Mouse (Mus musculus) ES-E14 (cell line): ENCODE data around the gene Gm44502. TPM values are rescaled to one million over a fixed set of nuclear protein-coding genes. Genes with fewer than 3 reads are reported as not detected.
A peak's percentile ranks its signal among the peaks of the same experiment; 100 is the strongest.

ENCODE experiments used
- DNase-seq: peaks from one replicate; pipeline ENCODE4 v3.0.0-alpha.2; 2013; ENCODE audit warnings: low read depth, low spot score
- H3K27ac ChIP-seq: 2 replicates; pipeline ENCODE4 v1.5.1; 2012; ENCODE audit warnings: low read depth, mild to moderate bottlenecking, low read length, moderate library complexity, mixed read lengths; ENCODE audit not compliant: poor library complexity, insufficient read depth, severe bottlenecking
- H3K36me3 ChIP-seq: 2 replicates; pipeline ENCODE4 v1.6.1; 2012; ENCODE audit warnings: mild to moderate bottlenecking, low read length, moderate library complexity, mixed read lengths; ENCODE audit not compliant: control insufficient read depth, poor library complexity, insufficient read depth, severe bottlenecking
- H3K4me1 ChIP-seq, 2 experiments: fragments of 150-350 bp in 1 of 2; sonication (generic) in 1 of 2; 2 replicates each; pipeline ENCODE4 v1.6.1; 2012; ENCODE audit warnings: low read length in 2 of 2, mild to moderate bottlenecking in 1 of 2, mixed read lengths in 1 of 2; ENCODE audit not compliant: control insufficient read depth in 2 of 2, insufficient read depth in 2 of 2, poor library complexity in 1 of 2
- H3K4me3 ChIP-seq, 2 experiments: fragments of 150-350 bp in 1 of 2; sonication (generic) in 1 of 2; 2 replicates each; pipeline ENCODE4 v1.5.1; 2012; ENCODE audit warnings: low read length in 2 of 2, low read depth in 1 of 2, mild to moderate bottlenecking in 1 of 2, mixed read lengths in 1 of 2; ENCODE audit not compliant: insufficient read depth in 1 of 2, poor library complexity in 1 of 2, severe bottlenecking in 1 of 2
- H3K9ac ChIP-seq: 2 replicates; pipeline ENCODE4 v1.6.1; 2012; ENCODE audit warnings: low read depth, mild to moderate bottlenecking, low read length, mixed read lengths; ENCODE audit not compliant: poor library complexity, insufficient read depth, severe bottlenecking
- H3K9me3 ChIP-seq: fragments of 150-350 bp; sonication (generic); 2 replicates; pipeline ENCODE4 v1.6.1; 2012; ENCODE audit warnings: low read depth, mild to moderate bottlenecking, low read length; ENCODE audit not compliant: control insufficient read depth, insufficient read depth
- CHD2 ChIP-seq: IDR thresholded peaks from 2 replicates; pipeline ENCODE4 v1.6.1; 2014; ENCODE audit warnings: mild to moderate bottlenecking, low read depth, low read length, inconsistent platforms
- HCFC1 ChIP-seq: IDR thresholded peaks from 2 replicates; pipeline ENCODE4 v1.6.1; 2012; ENCODE audit warnings: low read length, inconsistent platforms, borderline replicate concordance; ENCODE audit not compliant: insufficient read depth
- MAFK ChIP-seq: IDR thresholded peaks from 2 replicates; pipeline ENCODE4 v1.6.1; 2014; ENCODE audit warnings: mild to moderate bottlenecking, low read depth, low read length, inconsistent platforms; ENCODE audit not compliant: insufficient read depth
- ZC3H11A ChIP-seq: IDR thresholded peaks from 2 replicates; pipeline ENCODE4 v1.6.1; 2012; ENCODE audit warnings: low read depth, mild to moderate bottlenecking, inconsistent platforms, low read length, borderline replicate concordance
- ZNF384 ChIP-seq: IDR thresholded peaks from 2 replicates; pipeline ENCODE4 v1.6.1; 2012; ENCODE audit warnings: low read depth, low read length, inconsistent platforms
- in situ Hi-C, 2 experiments: fragments of 600-800 bp; cut with MboI; formaldehyde crosslinking; loops; one replicate each; pipeline ENCODE4 v1.15.1; 2025; ENCODE audit warnings: low sequenced_read_pairs in 2 of 2, inconsistent platforms in 1 of 2; ENCODE audit not compliant: unreplicated experiment in 2 of 2
- total RNA-seq: library from RNA; depleted of rRNA; stranded (reverse); fragments of 300-350 nt; gene quantifications from 2 replicates; pipeline ENCODE4 v1.2.3, GENCODE M21; 2012; rRNA removed

Gm44502 gene
- total RNA-seq, 1 experiment, result 0.36 TPM

DNA sequence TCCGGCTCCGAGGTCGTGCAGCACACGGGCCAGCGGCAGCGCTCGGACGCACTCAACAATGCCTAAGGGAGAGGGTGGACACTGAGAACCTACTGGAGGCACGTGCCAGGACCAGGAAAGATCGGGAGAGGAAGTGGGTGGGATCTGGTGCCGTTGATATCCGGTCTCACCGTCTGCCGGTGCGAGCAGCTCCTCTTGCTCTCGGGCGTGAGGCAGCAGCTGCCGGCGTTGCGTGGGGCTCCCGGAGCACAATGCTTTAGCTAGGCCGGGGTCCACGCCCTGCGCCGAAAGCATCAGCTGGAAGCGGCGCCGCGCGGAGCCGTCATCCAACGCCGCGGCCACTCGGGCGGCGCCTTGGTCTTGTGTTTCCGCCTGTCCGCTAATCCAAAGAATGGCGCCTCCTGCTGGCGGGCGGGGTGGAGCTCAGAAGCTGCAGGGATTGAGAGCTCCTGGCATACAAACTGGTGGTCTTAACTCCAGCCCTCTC lies 55.7 kb downstream of the Gm44502 start, which contains the start of gene Sco2:
TSS of gene Sco2 (minus strand) at position 85 of the 487 bp plus-strand sequence.
- peak; percentile 87 for DNase-seq
- peak within 1 kb of the TSS; percentile 83 for H3K27ac ChIP-seq
- no peak for TF ChIP-seq MAFK
- TF ChIP-seq ZC3H11A, result no peak
- no peak for TF ChIP-seq HCFC1
- no peak for TF ChIP-seq ZNF384
- no peak for TF ChIP-seq CHD2
- peaks cover 2 to 25% of the 10 kb centered on the region in 2 experiments; a peak in 3 of 4 replicates for H3K4me1 ChIP-seq
- no peaks in the 10 kb centered on the region for H3K9me3 ChIP-seq
- peaks cover 40% of the 10 kb centered on the region for H3K36me3 ChIP-seq
- H3K4me3 ChIP-seq, result peak within 1 kb of the TSS; percentile 71 to 77
- H3K9ac ChIP-seq, result peak within 1 kb of the TSS; percentile 86
- in situ Hi-C loops, result no loop called here

DNA sequence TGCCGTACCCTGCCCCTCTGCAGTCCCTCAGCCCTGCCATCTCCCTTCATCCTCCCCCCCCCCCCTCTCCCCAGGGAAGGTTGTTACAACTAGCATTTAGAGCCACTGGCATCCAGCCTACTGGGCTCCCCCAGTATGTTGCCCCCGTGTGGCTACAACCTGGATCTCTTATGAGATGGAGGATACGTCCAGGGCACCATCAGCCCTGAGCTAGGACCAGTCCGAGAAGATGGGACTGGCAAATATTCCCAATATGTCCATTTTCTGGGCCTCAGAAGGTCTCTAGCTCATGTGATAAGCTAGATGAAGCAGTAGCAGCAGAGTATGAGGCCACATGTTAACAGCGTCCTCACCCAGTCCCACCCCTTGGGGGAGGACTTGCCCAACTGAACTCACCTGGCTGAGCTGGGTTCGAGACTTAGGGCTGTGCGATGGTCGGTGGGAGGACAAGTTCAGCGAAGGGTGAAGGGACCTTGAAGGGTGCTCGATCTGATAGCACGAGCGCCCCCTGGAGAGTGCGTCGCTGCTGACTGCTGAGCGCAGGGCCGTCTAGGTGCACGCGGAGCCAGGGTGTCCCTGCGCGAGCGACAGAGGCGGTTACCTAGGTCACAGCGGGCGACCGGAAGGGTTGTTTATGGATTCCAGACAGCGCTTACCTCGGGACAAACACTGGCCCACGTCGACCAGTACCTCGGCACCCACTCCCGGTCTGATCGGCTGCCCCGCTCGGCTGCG lies 56.3 kb downstream of the Gm44502 start:
- peak overlapping the region; percentile 71 to 77 for H3K4me3 ChIP-seq
- no peaks in the 10 kb centered on the region for H3K9me3 ChIP-seq
- in situ Hi-C loops, result no loop called here
- peak overlapping the region; percentile 83 for H3K27ac ChIP-seq
- peaks cover 2 to 24% of the 10 kb centered on the region in 2 experiments; a peak in 3 of 4 replicates for H3K4me1 ChIP-seq
- H3K9ac ChIP-seq, result peak overlapping the region; percentile 86
- no peak for TF ChIP-seq MAFK
- peak; percentile 33; the same call in 1 of the 2 replicates for TF ChIP-seq HCFC1
- no peak for TF ChIP-seq ZC3H11A
- TF ChIP-seq ZNF384, result no peak
- TF ChIP-seq CHD2, result no peak
- DNase-seq, result peak; percentile 78
- H3K36me3 ChIP-seq, result peaks cover 45% of the 10 kb centered on the region

GRCm38 (mm10) chr15:89372536-89372935 lies 57.0 kb downstream of the Gm44502 start:
- H3K9ac ChIP-seq, result peak overlapping the region; percentile 86; the same call in 1 of the 2 replicates
- peak overlapping the region; percentile 71 to 77; a peak in 3 of 4 replicates for H3K4me3 ChIP-seq
- in situ Hi-C loops, result no loop called here
- H3K27ac ChIP-seq, result peak overlapping the region; percentile 83; the same call in 1 of the 2 replicates
- no peak for DNase-seq
- peaks cover 52% of the 10 kb centered on the region for H3K36me3 ChIP-seq
- H3K9me3 ChIP-seq, result no peaks in the 10 kb centered on the region
- peaks cover 2 to 20% of the 10 kb centered on the region in 2 experiments; a peak in 3 of 4 replicates for H3K4me1 ChIP-seq
- TF ChIP-seq ZNF384 (no peak), HCFC1 (no peak), ZC3H11A (no peak), MAFK (no peak), CHD2 (no peak)

DNA sequence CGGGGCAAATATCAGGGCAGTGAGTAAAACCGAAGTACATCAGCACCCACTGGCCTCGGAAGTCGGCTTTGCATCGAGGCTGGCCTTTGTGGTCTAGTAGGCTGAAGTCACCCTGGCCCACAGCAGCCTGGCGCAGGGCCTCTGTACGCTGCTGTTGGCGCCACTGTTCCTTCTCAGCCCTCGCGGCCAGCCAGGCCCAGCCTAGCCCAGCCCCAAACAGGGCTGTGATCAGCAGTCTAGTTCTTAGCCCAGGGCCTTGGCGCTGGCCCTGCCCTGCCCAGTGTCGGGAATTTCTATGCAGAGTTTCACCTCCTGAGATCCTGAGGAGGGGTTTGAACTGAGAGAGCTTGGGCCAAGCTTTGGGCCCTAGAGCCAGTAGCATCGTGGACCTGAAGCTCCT lies 57.4 kb downstream of the Gm44502 start:
- no peak overlapping the region for H3K27ac ChIP-seq
- peak overlapping the region; percentile 86; the same call in 1 of the 2 replicates for H3K9ac ChIP-seq
- TF ChIP-seq HCFC1 (no peak), ZC3H11A (no peak), CHD2 (no peak), ZNF384 (no peak), MAFK (no peak)
- H3K9me3 ChIP-seq, result no peaks in the 10 kb centered on the region
- DNase-seq, result no peak
- peaks cover 2 to 16% of the 10 kb centered on the region in 2 experiments; a peak in 3 of 4 replicates for H3K4me1 ChIP-seq
- H3K4me3 ChIP-seq, result peak overlapping the region in 1 of 2 experiments; percentile 71; a peak in 2 of 4 replicates
- peaks cover 55% of the 10 kb centered on the region for H3K36me3 ChIP-seq
- in situ Hi-C loops, result no loop called here

Other genes with a start within 250 kb of the Gm44502 start
- 116 and 178 TPM in 2 replicates for gene Plxnb2, start 248.9 kb downstream of the Gm44502 start, total RNA-seq
- gene Dennd6b, start 233.2 kb downstream of the Gm44502 start, total RNA-seq, result 14.4 and 24.7 TPM in 2 replicates
- gene Ppp6r2, start 218.1 kb downstream of the Gm44502 start, total RNA-seq, result 8.6 and 9.2 TPM in 2 replicates
- gene Sbf1, start 114.4 kb downstream of the Gm44502 start, total RNA-seq, result 134 and 169 TPM in 2 replicates
- 4.6 and 7.8 TPM in 2 replicates for gene Adm2, start 107.0 kb downstream of the Gm44502 start, total RNA-seq
- gene Miox, start 95.3 kb downstream of the Gm44502 start, total RNA-seq, result 0.54 TPM in 1 of 2 replicates, not detected in the other
- 44.8 and 45.3 TPM in 2 replicates for gene Lmf2, start 74.0 kb downstream of the Gm44502 start, total RNA-seq
- 205 and 274 TPM in 2 replicates for gene Ncaph2, start 74.0 kb downstream of the Gm44502 start, total RNA-seq
- gene Sco2, start 55.9 kb downstream of the Gm44502 start, total RNA-seq, result 46.4 and 50.8 TPM in 2 replicates
- gene Tymp, start 52.7 kb downstream of the Gm44502 start, total RNA-seq, result 0.94 and 1.1 TPM in 2 replicates
- 0.37 TPM in 1 of 2 replicates, not detected in the other for gene Odf3b, start 50.4 kb downstream of the Gm44502 start, total RNA-seq
- gene Klhdc7b, start 44.8 kb downstream of the Gm44502 start, total RNA-seq, result 0.11 and 0.13 TPM in 2 replicates
- 4.5 and 12.4 TPM in 2 replicates for gene Syce3, start 19.2 kb downstream of the Gm44502 start, total RNA-seq
- gene Cpt1b, start 3.8 kb downstream of the Gm44502 start, total RNA-seq, result 2.7 and 5.9 TPM in 2 replicates
- gene C730034F03Rik, start 107 bp downstream of the Gm44502 start, total RNA-seq, result 1.5 and 2.0 TPM in 2 replicates
- gene Chkb, start 212 bp upstream of the Gm44502 start, total RNA-seq, result 29.0 and 42.6 TPM in 2 replicates
- gene Mapk8ip2, start 24.2 kb upstream of the Gm44502 start, total RNA-seq, result 4.6 and 7.8 TPM in 2 replicates
- 11.7 and 15.2 TPM in 2 replicates for gene Arsa, start 47.7 kb upstream of the Gm44502 start, total RNA-seq
- 6.4 and 6.7 TPM in 2 replicates for gene Shank3, start 69.9 kb upstream of the Gm44502 start, total RNA-seq
- gene Acr, start 138.6 kb upstream of the Gm44502 start, total RNA-seq, result 0.21 TPM in 1 of 2 replicates, not detected in the other
- 4.1 and 8.3 TPM in 2 replicates for gene Rabl2, start 162.2 kb upstream of the Gm44502 start, total RNA-seq